Mouse (Mus musculus): ENCODE measurements around the gene Dhx8.

DNA sequence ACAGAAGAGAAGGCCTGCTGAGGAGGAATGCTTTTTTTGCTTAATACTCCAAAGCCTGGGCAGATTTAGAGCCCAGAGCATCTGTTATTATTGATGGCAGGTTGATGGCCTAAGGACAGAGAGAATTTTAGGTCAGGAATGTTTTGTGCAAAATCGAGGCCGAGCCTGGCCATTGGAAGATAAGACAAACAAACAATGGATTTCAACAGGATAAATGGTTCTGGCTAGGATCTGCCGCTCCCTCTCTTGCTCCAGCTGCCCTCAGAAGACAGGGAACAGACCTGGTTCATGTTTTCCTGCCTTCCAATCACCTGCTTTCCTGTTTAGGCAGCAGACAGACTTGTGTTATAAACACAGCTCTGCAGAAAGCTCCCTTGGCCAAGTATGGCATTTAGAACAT lies 3.4 kb upstream of the Dhx8 start:
- TF ChIP-seq GABPA (IDR thresholded peaks at IDR 0.05; ENCODE audit: low read depth, low read length) (no peak), MAZ (IDR thresholded peaks at IDR 0.05; ENCODE audit: low read depth, low read length) (no peak), CTCF (IDR thresholded peaks at IDR 0.05 in 2 of 3, conservative IDR thresholded peaks at IDR 0.05 in 1 of 3; ENCODE audit: control insufficient read depth in 1 of 3, insufficient read depth in 1 of 3, low read depth in 2 of 3, low read length in 3 of 3, poor library complexity in 1 of 3, severe bottlenecking in 1 of 3) (no peak), MAFK (IDR thresholded peaks at IDR 0.05; ENCODE audit: borderline replicate concordance, low read depth, low read length) (no peak)
